Mouse (Mus musculus): Measurements from ENCODE around the gene Lyz2.
"Not testable (repeated sequence)": the region's sequence is repeated elsewhere in the genome, so short reads cannot be mapped to it uniquely, and the experiment has no call there.

Lyz2 gene

GRCm38 (mm10) chr10:117284578-117285520 is 2.7 kb upstream of the Lyz2 start:
- no peak for DNase-seq

- DNase-seq = no peak
Observed at GRCm38 (mm10) chr10:117283871-117284577, 1.9 kb upstream of the Lyz2 start.

GRCm38 (mm10) chr10:117283196-117283595 is 1.1 kb upstream of the Lyz2 start:
- not testable (repeated sequence) for DNase-seq

DNA sequence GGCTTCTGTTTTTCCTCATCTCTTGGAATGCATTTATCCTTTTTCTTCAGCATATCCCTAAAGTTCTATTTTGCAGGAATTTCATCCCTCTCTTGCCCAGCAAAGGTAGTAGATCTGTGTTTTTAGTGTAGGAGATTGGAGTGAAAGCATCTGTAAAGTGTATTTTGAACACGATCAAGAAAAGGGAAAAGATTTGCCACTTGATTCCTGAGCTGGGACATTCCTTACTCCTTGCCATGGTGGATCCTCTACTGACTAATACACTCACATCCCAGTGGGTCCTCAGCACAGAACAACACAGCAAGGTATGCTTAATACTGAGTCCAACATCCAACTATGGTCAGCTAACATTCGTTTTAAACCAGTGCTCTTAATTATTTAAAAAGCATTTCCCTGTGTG is 430 bp upstream of the Lyz2 start:
- DNase-seq = no peak

- DNase-seq = no peak
Observed at GRCm38 (mm10) chr10:117281381-117281920, 670 bp downstream of the Lyz2 start.

GRCm38 (mm10) chr10:117280000-117280399 is 2.1 kb downstream of the Lyz2 start:
- no peak for DNase-seq

DNA sequence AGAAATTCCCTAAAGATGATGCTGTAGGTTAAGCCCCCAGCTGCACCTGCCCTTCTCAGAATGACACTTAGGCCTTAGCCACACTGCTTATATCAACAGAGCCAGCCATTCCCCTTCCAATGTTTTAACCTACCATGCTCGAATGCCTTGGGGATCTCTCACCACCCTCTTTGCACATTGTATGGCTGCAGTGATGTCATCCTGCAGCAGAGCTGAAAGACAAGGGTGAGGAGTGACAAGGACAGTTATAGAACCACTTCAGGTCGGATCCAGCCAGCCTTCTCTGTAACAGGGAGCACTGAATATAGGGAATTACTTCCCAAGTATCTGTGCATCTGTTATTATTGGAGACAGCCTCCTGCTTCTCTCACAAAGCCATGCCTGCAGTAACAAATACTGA is 3.6 kb downstream of the Lyz2 start:
- not testable (repeated sequence) for DNase-seq

DNA sequence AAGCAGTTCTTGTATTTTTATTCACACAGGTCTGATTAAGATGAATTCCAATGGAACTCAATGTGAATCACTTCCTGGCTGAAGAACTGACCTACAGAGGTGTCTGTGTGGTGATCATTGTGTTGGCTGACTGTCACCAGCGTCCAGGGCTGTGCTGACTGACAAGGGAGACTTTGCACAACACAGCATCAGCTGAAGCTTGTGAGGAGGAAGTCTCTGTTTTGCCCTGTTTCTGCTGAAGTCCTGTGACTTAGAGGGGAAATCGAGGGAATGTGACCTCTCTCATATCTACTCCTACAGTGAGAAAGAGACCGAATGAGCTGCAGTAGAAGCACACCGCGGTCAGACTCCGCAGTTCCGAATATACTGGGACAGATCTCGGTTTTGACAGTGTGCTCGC is 4.3 kb downstream of the Lyz2 start:
- DNase-seq = not testable (repeated sequence)

- no peak for DNase-seq
Observed at GRCm38 (mm10) chr10:117275681-117276369, 6.3 kb downstream of the Lyz2 start.

GRCm38 (mm10) chr10:117274645-117275044 is 7.5 kb downstream of the Lyz2 start:
- DNase-seq = not testable (repeated sequence)

DNA sequence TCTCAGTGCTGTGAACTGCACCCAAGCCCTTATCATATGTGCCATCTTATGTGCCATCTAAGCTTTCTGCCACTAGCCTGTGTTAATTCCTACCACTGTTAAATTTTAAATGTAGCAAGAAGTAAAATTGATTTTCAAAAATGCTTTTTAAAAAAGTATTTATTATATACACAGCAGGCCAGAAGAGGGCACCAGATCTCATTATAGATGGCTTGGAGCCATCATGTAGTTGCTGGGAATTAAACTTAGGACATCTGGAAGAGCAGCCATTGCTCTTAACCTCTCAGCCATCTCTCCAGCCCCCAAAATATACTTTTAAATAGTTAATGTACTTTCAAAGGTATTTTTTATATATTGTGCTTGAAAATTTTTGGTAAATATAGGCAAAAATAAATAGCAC is 10.1 kb downstream of the Lyz2 start:
- no peak for DNase-seq

DNA sequence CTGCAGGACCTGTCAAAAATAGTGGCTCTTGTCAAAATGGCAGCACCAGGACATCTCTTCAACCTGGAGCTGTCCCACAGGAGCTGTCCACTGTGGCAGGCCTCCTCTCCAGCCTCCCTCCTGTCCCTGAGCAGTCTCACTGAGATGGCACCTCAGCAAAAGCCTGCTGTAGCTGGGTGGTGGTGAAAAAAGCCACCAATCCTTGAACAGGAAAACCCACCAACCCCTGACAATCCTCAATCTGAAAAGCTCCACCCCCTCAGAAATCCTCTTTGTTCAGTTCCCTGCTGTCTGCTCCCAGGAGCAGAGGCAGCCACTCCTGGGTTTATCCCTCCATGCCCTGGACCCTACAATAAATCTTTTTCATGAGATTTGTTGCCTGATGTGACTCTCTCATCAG is 22.3 kb downstream of the Lyz2 start:
- no peak for DNase-seq

- no peak for DNase-seq
Observed at GRCm38 (mm10) chr10:117238603-117239002, 43.5 kb downstream of the Lyz2 start, which contains the start of gene 9530003J23Rik. TSS of gene 9530003J23Rik (minus strand) at chr10:117238703.

DNA sequence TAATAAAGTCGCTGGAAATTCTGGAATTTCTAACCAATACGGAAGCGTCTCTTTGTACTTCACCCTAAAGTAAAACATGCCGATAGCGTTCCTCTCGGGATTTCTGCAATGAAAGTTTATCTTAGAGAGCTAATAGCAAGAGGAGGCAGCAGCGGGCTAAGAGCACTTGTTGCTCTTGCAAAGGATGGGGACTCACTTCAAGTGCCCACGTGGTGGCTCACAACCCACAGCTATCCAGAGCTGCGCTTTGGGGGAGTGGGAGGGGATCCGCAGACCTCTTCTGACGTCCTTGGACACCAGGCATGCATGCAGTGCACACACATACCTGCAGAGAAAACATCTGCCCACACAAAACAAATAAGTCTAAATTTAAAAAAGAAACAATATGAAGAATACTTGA is 46.3 kb downstream of the Lyz2 start:
- DNase-seq = no peak

DNA sequence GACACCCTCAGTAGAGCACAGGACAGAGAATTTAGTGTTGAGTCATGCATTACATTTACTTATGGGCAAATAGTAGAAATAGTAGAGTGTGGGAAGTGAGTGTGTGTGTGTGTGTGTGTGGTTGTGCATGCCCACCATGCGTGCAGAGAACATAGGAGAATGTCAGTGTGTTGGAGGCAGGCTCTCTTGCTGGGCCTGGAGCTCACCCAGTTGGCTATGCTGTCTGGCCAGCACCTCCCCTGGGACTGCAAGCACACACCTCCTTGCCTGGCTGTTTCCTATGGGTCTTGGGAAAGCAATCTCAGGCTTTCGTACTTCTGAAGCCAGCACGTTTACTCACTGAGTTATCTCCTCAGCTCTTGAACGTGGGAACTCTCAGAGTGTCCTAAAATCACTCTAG is 47.3 kb downstream of the Lyz2 start:
- DNase-seq = no peak

DNA sequence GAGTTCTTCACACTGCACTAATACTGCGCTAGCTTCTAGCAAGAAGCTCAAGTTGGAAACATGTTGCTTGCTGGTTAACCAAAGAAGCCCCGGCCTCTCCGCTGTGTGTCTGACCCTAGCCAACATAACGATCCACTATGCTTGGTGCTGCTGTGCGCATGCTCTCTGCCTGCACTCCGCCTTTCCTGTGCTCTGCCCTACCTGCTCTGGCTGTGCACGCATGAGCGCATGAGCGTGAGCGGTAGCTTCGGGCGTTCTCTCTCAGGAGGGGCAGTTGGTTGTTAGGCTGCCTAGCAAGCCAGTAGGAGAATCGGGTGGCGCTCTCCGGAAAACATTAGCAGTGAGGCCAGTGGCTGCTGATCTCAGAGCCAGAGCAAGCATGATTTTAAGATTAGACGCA is 52.3 kb downstream of the Lyz2 start:
- DNase-seq = peak; percentile 19 to 21
